Mouse (Mus musculus) G1E (cell line): ENCODE measurements around the gene Ccnjl.

Experiments
- CTCF ChIP-seq: IDR thresholded peaks from 2 replicates; pipeline ENCODE4 v1.5.1; 2012; ENCODE audit warnings: low read depth, low read length, inconsistent platforms, mixed read lengths
- GATA1 ChIP-seq: IDR thresholded peaks from 2 replicates; pipeline ENCODE4 v1.6.1; 2012; ENCODE audit warnings: borderline replicate concordance, low read length, inconsistent platforms, mixed read lengths
- POLR2AphosphoS5 ChIP-seq: IDR thresholded peaks from 2 replicates; pipeline ENCODE4 v1.6.1; 2012; ENCODE audit warnings: low read depth, low read length, inconsistent platforms; ENCODE audit not compliant: insufficient replicate concordance
- TAL1 ChIP-seq: conservative IDR thresholded peaks from 2 replicates; pipeline ENCODE4 v1.6.1; 2012; ENCODE audit warnings: low read depth, low read length, inconsistent platforms, mixed read lengths

- TF ChIP-seq CTCF, result no peak
- TF ChIP-seq TAL1, result no peak
- TF ChIP-seq GATA1, result no peak
- no peak for TF ChIP-seq POLR2AphosphoS5
Measured at GRCm38 (mm10) chr11:43520521-43520920, 8.1 kb upstream of the Ccnjl start.
